Mouse (Mus musculus): ENCODE results near the gene Cdh18.

The Cdh18 gene

GRCm38 (mm10) chr15:23351078-23351477, 802.3 kb downstream of the Cdh18 start:
- TF ChIP-seq GATA4 (IDR thresholded peaks at IDR 0.05; ENCODE audit: insufficient replicate concordance, low read length) = no peak

- no peak for TF ChIP-seq GATA4 (IDR thresholded peaks at IDR 0.05; ENCODE audit: insufficient replicate concordance, low read length)
Measured at GRCm38 (mm10) chr15:23366325-23366724, 817.5 kb downstream of the Cdh18 start.

- no peak for TF ChIP-seq GATA4 (IDR thresholded peaks at IDR 0.05; ENCODE audit: insufficient replicate concordance, low read length)
Measured at GRCm38 (mm10) chr15:23367712-23368111, 818.9 kb downstream of the Cdh18 start.

GRCm38 (mm10) chr15:23378016-23378750, 829.4 kb downstream of the Cdh18 start:
- TF ChIP-seq GATA4 (IDR thresholded peaks at IDR 0.05; ENCODE audit: insufficient replicate concordance, low read length) = no peak

GRCm38 (mm10) chr15:23385816-23386215, 837.0 kb downstream of the Cdh18 start:
- TF ChIP-seq GATA4 (IDR thresholded peaks at IDR 0.05; ENCODE audit: insufficient replicate concordance, low read length) = no peak

GRCm38 (mm10) chr15:23396646-23397045, 847.8 kb downstream of the Cdh18 start:
- TF ChIP-seq GATA4 (IDR thresholded peaks at IDR 0.05; ENCODE audit: insufficient replicate concordance, low read length) = no peak

GRCm38 (mm10) chr15:23403792-23404191, 855.0 kb downstream of the Cdh18 start:
- no peak for TF ChIP-seq GATA4 (IDR thresholded peaks at IDR 0.05; ENCODE audit: insufficient replicate concordance, low read length)

GRCm38 (mm10) chr15:23408256-23408655, 859.4 kb downstream of the Cdh18 start:
- TF ChIP-seq GATA4 (IDR thresholded peaks at IDR 0.05; ENCODE audit: insufficient replicate concordance, low read length) = no peak

GRCm38 (mm10) chr15:23416450-23417080, 867.7 kb downstream of the Cdh18 start:
- TF ChIP-seq GATA4 (IDR thresholded peaks at IDR 0.05; ENCODE audit: insufficient replicate concordance, low read length) = no peak

- no peak for TF ChIP-seq GATA4 (IDR thresholded peaks at IDR 0.05; ENCODE audit: insufficient replicate concordance, low read length)
Measured at GRCm38 (mm10) chr15:23418158-23418557, 869.3 kb downstream of the Cdh18 start.

- no peak for TF ChIP-seq GATA4 (IDR thresholded peaks at IDR 0.05; ENCODE audit: insufficient replicate concordance, low read length)
Measured at GRCm38 (mm10) chr15:23420010-23420409, 871.2 kb downstream of the Cdh18 start.

GRCm38 (mm10) chr15:23430021-23430420, 881.2 kb downstream of the Cdh18 start:
- TF ChIP-seq GATA4 (IDR thresholded peaks at IDR 0.05; ENCODE audit: insufficient replicate concordance, low read length) = no peak

- TF ChIP-seq GATA4 (IDR thresholded peaks at IDR 0.05; ENCODE audit: insufficient replicate concordance, low read length) = no peak
Measured at GRCm38 (mm10) chr15:23448542-23448941, 899.7 kb downstream of the Cdh18 start.

GRCm38 (mm10) chr15:23452098-23452625, 903.3 kb downstream of the Cdh18 start:
- TF ChIP-seq GATA4 (IDR thresholded peaks at IDR 0.05; ENCODE audit: insufficient replicate concordance, low read length) = no peak

- no peak for TF ChIP-seq GATA4 (IDR thresholded peaks at IDR 0.05; ENCODE audit: insufficient replicate concordance, low read length)
Measured at GRCm38 (mm10) chr15:23453331-23453730, 904.5 kb downstream of the Cdh18 start.

- no peak for TF ChIP-seq GATA4 (IDR thresholded peaks at IDR 0.05; ENCODE audit: insufficient replicate concordance, low read length)
Measured at GRCm38 (mm10) chr15:23455344-23455743, 906.5 kb downstream of the Cdh18 start.
